1 mouse cellular context compared by ENCODE assay signal in the genomic region with DNA sequence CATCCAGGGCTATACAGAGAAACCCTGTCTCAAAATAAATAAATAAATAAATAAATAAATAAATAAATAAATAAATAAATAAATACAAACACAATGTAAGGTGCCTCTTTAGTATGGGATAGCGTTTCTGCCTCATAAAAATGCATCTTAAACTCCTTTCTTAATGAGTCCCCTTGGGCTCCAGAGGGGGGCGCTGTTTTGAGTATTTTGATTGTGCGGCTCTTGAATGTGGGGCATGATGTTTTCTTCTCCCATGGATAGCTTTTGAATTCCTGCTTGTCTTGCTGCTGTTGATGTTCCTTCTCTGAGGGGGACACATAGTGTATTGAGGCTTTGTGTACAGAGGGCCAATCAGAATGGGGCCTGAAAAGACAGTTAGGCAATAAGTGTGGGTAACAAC.
TF ChIP-seq lines count a peak whose summit lies in the region.

No protein-coding gene starts in this region.

TF ChIP-seq in MEL, 35 proteins besides CTCF, POLR2A, EP300 and RAD21:
- TF ChIP-seq UBTF (IDR thresholded peaks at IDR 0.05; ENCODE audit: borderline replicate concordance, insufficient read depth, low read depth, low read length) = no peak
- TF ChIP-seq SMC3 (IDR thresholded peaks at IDR 0.05; ENCODE audit: low read depth, low read length) = peak; percentile 55
- TF ChIP-seq JUND (IDR thresholded peaks at IDR 0.05; ENCODE audit: low read depth, low read length) = no peak
- TF ChIP-seq E2F4 (IDR thresholded peaks at IDR 0.05; ENCODE audit: borderline replicate concordance, low read depth, low read length) = no peak
